Mouse (Mus musculus) adipocyte (in vitro differentiated cells): ENCODE measurements at regions not wholly inside any gene's neighbourhood (a gene's known extent, or its start where the extent isn't known, plus 50 kb on each side); places are given as distances from the start of the nearest gene placed in this dataset.
A peak's percentile ranks its signal among the peaks of the same experiment; 100 is the strongest.

ENCODE experiments used
- DNase-seq: peaks from one replicate; pipeline ENCODE4 v3.0.0-alpha.2; 2016; ENCODE audit warnings: low spot score

- peak; percentile 71 for DNase-seq
Measured at GRCm38 (mm10) chr2:92751256-92751655, 151.7 kb downstream of the Chst1 start.

- DNase-seq = no peak
Measured at GRCm38 (mm10) chr2:92752156-92752555, 152.6 kb downstream of the Chst1 start.

GRCm38 (mm10) chr2:92752794-92753193 lies 153.3 kb downstream of the Chst1 start:
- DNase-seq = no peak

GRCm38 (mm10) chr2:92754505-92755280 lies 155.2 kb downstream of the Chst1 start:
- DNase-seq = no peak

GRCm38 (mm10) chr2:92756491-92756890 lies 157.0 kb downstream of the Chst1 start:
- DNase-seq = no peak

GRCm38 (mm10) chr2:92758775-92759174 lies 156.1 kb upstream of the Syt13 start:
- no peak for DNase-seq

GRCm38 (mm10) chr2:92763881-92764635 lies 150.8 kb upstream of the Syt13 start:
- DNase-seq = no peak

- DNase-seq = peak; percentile 66
Measured at GRCm38 (mm10) chr2:92767476-92768005, 147.4 kb upstream of the Syt13 start.

- peak; percentile 99 for DNase-seq
Measured at GRCm38 (mm10) chr2:92768088-92768487, 146.8 kb upstream of the Syt13 start.

GRCm38 (mm10) chr2:92769061-92769460 lies 145.8 kb upstream of the Syt13 start:
- no peak for DNase-seq

- DNase-seq = no peak
Measured at GRCm38 (mm10) chr2:92770098-92770497, 144.8 kb upstream of the Syt13 start.

GRCm38 (mm10) chr2:92772623-92773022 lies 142.3 kb upstream of the Syt13 start:
- DNase-seq = peak; percentile 34

- DNase-seq = no peak
Measured at GRCm38 (mm10) chr2:92776497-92776896, 138.4 kb upstream of the Syt13 start.

GRCm38 (mm10) chr2:92779101-92779500 lies 135.8 kb upstream of the Syt13 start:
- no peak for DNase-seq

GRCm38 (mm10) chr2:92780021-92780420 lies 134.9 kb upstream of the Syt13 start:
- DNase-seq = no peak

GRCm38 (mm10) chr2:92781451-92781850 lies 133.4 kb upstream of the Syt13 start:
- no peak for DNase-seq

- DNase-seq = no peak
Measured at GRCm38 (mm10) chr2:92782621-92783020, 132.3 kb upstream of the Syt13 start.

- no peak for DNase-seq
Measured at GRCm38 (mm10) chr2:92784916-92785315, 130.0 kb upstream of the Syt13 start.

- DNase-seq = no peak
Measured at GRCm38 (mm10) chr2:92787925-92788410, 126.9 kb upstream of the Syt13 start.

GRCm38 (mm10) chr2:92788875-92789274 lies 126.0 kb upstream of the Syt13 start:
- DNase-seq = no peak

- no peak for DNase-seq
Measured at GRCm38 (mm10) chr2:92790374-92790773, 124.5 kb upstream of the Syt13 start.

GRCm38 (mm10) chr2:92799770-92800169 lies 115.1 kb upstream of the Syt13 start:
- no peak for DNase-seq

GRCm38 (mm10) chr2:92800667-92801066 lies 114.2 kb upstream of the Syt13 start:
- DNase-seq = no peak
